Mouse (Mus musculus) right cerebral cortex, postnatal 25 days (tissue): ENCODE measurements around the gene Commd3.
A peak's percentile ranks its signal among the peaks of the same experiment; 100 is the strongest.

Source experiments
- DNase-seq: peaks from one replicate; pipeline ENCODE4 v3.0.0; 2022

Gene Commd3

GRCm38 (mm10) chr2:18672133-18672765 lies at the start of gene Commd3:
TSS of gene Commd3 (plus strand) at chr2:18672384.
- peak; percentile 94 for DNase-seq

- peak; percentile 29 for DNase-seq
These were observed 49.0 kb upstream of the Commd3 start for GRCm38 (mm10) chr2:18623219-18623618.

GRCm38 (mm10) chr2:18630547-18630946 lies 41.6 kb upstream of the Commd3 start:
- DNase-seq = no peak

- peak; percentile 82 for DNase-seq
These were observed 37.1 kb upstream of the Commd3 start for GRCm38 (mm10) chr2:18635052-18635451.

GRCm38 (mm10) chr2:18648563-18648962 lies 23.6 kb upstream of the Commd3 start:
- no peak for DNase-seq

- DNase-seq = no peak
These were observed 17.4 kb upstream of the Commd3 start for GRCm38 (mm10) chr2:18654821-18655220.

- DNase-seq = no peak
These were observed 8.2 kb upstream of the Commd3 start for GRCm38 (mm10) chr2:18664003-18664402.

- no peak for DNase-seq
These were observed 1.1 kb upstream of the Commd3 start for GRCm38 (mm10) chr2:18671041-18671440.

GRCm38 (mm10) chr2:18672766-18673164 lies 581 bp downstream of the Commd3 start:
- no peak for DNase-seq

GRCm38 (mm10) chr2:18673766-18674165 lies 1.6 kb downstream of the Commd3 start:
- no peak for DNase-seq

- DNase-seq = no peak
These were observed 2.2 kb downstream of the Commd3 start for GRCm38 (mm10) chr2:18674193-18674902.

GRCm38 (mm10) chr2:18675681-18676456 lies 3.7 kb downstream of the Commd3 start:
- DNase-seq = no peak

- DNase-seq = peak; percentile 78
These were observed 4.3 kb downstream of the Commd3 start for GRCm38 (mm10) chr2:18676457-18676935.

GRCm38 (mm10) chr2:18676936-18677491 lies 4.8 kb downstream of the Commd3 start, which contains the start of gene Bmi1:
TSS of gene Bmi1 (plus strand) at chr2:18677018.
- DNase-seq = peak; percentile 68

GRCm38 (mm10) chr2:18677631-18678471 lies 5.7 kb downstream of the Commd3 start:
- DNase-seq = peak; percentile 65

- no peak for DNase-seq
These were observed 7.5 kb downstream of the Commd3 start for GRCm38 (mm10) chr2:18679701-18680100.

- no peak for DNase-seq
These were observed 8.3 kb downstream of the Commd3 start for GRCm38 (mm10) chr2:18680501-18680900.

GRCm38 (mm10) chr2:18680961-18681360 lies 8.8 kb downstream of the Commd3 start:
- no peak for DNase-seq

- no peak for DNase-seq
These were observed 11.9 kb downstream of the Commd3 start for GRCm38 (mm10) chr2:18684062-18684461.

- DNase-seq = no peak
These were observed 14.2 kb downstream of the Commd3 start for GRCm38 (mm10) chr2:18686386-18686785.

- DNase-seq = no peak
These were observed 14.8 kb downstream of the Commd3 start for GRCm38 (mm10) chr2:18686826-18687519.
